In the genomic region with DNA sequence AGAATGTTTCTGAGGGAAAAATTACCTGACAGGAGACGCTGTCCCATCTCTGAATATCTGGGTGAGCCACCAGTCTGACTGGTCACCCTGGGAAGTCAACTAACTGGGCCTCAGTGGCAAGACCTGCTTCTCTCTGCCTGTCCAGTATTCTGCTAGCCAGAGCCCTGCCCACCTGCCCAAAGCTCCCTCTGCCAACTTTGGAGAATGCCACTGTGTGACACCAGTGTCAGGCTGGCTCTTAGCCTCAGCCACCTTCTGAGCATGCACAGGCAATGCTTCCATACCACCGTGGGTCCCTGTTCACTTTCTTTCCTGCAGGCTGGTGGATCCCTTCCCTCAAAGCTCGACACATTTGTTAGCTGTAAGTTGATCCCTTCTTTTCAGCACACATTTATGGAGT, we compare ENCODE assay signal across 18 mouse cellular contexts. TPM values are rescaled to one million over a fixed set of nuclear protein-coding genes. Genes with fewer than 3 reads are reported as not detected.
DNase-seq lines count a peak whose midpoint lies in the region; ATAC-seq and TF ChIP-seq lines count a peak whose summit lies in the region.
"Had no signal": no experiment of that assay in that cellular context is flagged by ENCODE, and none has a peak within 500 bp of the region (broad histone marks: within the 10 kb centered on the region; RNA-seq: fewer than 3 reads in every experiment).

No protein-coding gene starts in this region.

- intact Hi-C loops in gastrocnemius, adult 2 months (cut with DNase I): loop anchor here (5.0 kb wide), 2 partner anchors 47 to 102 kb away; no protein-coding TSS in a partner anchor

- TF ChIP-seq CTCF in gastrocnemius, adult 2 months (IDR thresholded peaks at IDR 0.05): no peak

- no peaks in the 10 kb centered on the region for H3K9me3 ChIP-seq in hindbrain, embryonic 12.5 days (replicated peaks)
- H3K9me3 ChIP-seq in hindbrain, embryonic 11.5 days (ENCODE audit: control insufficient read depth, low read length): no peaks in the 10 kb centered on the region
- H3K9me3 ChIP-seq in embryonic facial prominence, embryonic 14.5 days (ENCODE audit: control insufficient read depth, low read length): no peaks in the 10 kb centered on the region
- H3K9me3 ChIP-seq in limb, embryonic 14.5 days (ENCODE audit: control insufficient read depth, low read length): no peaks in the 10 kb centered on the region
- H3K9me3 ChIP-seq: liver, embryonic 15.5 days had no signal

- H3K4me3 ChIP-seq in gastrocnemius, adult 2 months: no peak overlapping the region
- no peak overlapping the region for H3K4me3 ChIP-seq in hindbrain, embryonic 12.5 days
- no peak overlapping the region for H3K4me3 ChIP-seq in hindbrain, embryonic 11.5 days (ENCODE audit: low read depth, low read length)
- no peak overlapping the region for H3K4me3 ChIP-seq in embryonic facial prominence, embryonic 14.5 days (ENCODE audit: low read depth, low read length)
- no peak overlapping the region for H3K4me3 ChIP-seq in limb, embryonic 14.5 days (replicated peaks; ENCODE audit: low read length)
- H3K4me3 ChIP-seq: heart, adult 2 months; liver, embryonic 15.5 days; myocyte had no signal

- no peak for TF ChIP-seq POLR2A in limb, embryonic 14.5 days (IDR thresholded peaks at IDR 0.05; ENCODE audit: borderline replicate concordance, extremely low read depth, insufficient read depth, insufficient read length)

- no peak for ATAC-seq in hindbrain, embryonic 12.5 days (ENCODE audit: low FRiP score)
- no peak for ATAC-seq in hindbrain, embryonic 11.5 days (ENCODE audit: low FRiP score)
- ATAC-seq in embryonic facial prominence, embryonic 14.5 days (ENCODE audit: low read depth): no peak; the same call in 1 of the 2 replicates
- no peak for ATAC-seq in limb, embryonic 14.5 days (ENCODE audit: low FRiP score, low read depth)
- ATAC-seq: inflammation-experienced regulatory T-cells, adult 6 months; lung, postnatal 0 days had no signal

- no peaks in the 10 kb centered on the region for H3K36me3 ChIP-seq in hindbrain, embryonic 12.5 days
- H3K36me3 ChIP-seq in hindbrain, embryonic 11.5 days (ENCODE audit: control insufficient read depth, insufficient read depth, low read length): no peaks in the 10 kb centered on the region
- H3K36me3 ChIP-seq in embryonic facial prominence, embryonic 14.5 days (ENCODE audit: control insufficient read depth, insufficient read depth, low read length): no peaks in the 10 kb centered on the region
- no peaks in the 10 kb centered on the region for H3K36me3 ChIP-seq in limb, embryonic 14.5 days (ENCODE audit: control insufficient read depth, insufficient read depth, low read length)
- H3K36me3 ChIP-seq: liver, embryonic 15.5 days had no signal

- peak overlapping the region; percentile 75 for H3K27ac ChIP-seq in gastrocnemius, adult 2 months
- H3K27ac ChIP-seq in hindbrain, embryonic 12.5 days: 0 out of 2 replicates have a peak overlapping the region, but pooled peaks have one; percentile 1
- H3K27ac ChIP-seq in hindbrain, embryonic 11.5 days (ENCODE audit: low read depth, low read length): no peak overlapping the region
- H3K27ac ChIP-seq in embryonic facial prominence, embryonic 14.5 days (replicated peaks; ENCODE audit: low read depth, low read length): no peak overlapping the region; the same call in 1 of the 2 replicates
- peak overlapping the region; percentile 15; the same call in 1 of the 2 replicates for H3K27ac ChIP-seq in limb, embryonic 14.5 days (replicated peaks; ENCODE audit: low read depth, low read length)
- H3K27ac ChIP-seq: heart, adult 2 months; liver, embryonic 15.5 days had no signal

- no peaks in the 10 kb centered on the region for H3K27me3 ChIP-seq in hindbrain, embryonic 12.5 days
- H3K27me3 ChIP-seq in hindbrain, embryonic 11.5 days (ENCODE audit: control insufficient read depth, insufficient read depth, low read length): 0 out of 2 replicates have a peak, but pooled peaks cover 3% of the 10 kb centered on the region
- H3K27me3 ChIP-seq in embryonic facial prominence, embryonic 14.5 days (replicated peaks; ENCODE audit: control insufficient read depth, insufficient read depth, low read length): no peaks in the 10 kb centered on the region
- no peaks in the 10 kb centered on the region for H3K27me3 ChIP-seq in limb, embryonic 14.5 days (ENCODE audit: control insufficient read depth, insufficient read depth, low read length)
- H3K27me3 ChIP-seq: liver, embryonic 15.5 days had no signal

- H3K4me1 ChIP-seq in hindbrain, embryonic 12.5 days: peaks cover 20% of the 10 kb centered on the region
- H3K4me1 ChIP-seq in hindbrain, embryonic 11.5 days (replicated peaks; ENCODE audit: control insufficient read depth, insufficient read depth, low read length): no peaks in the 10 kb centered on the region
- peaks cover 31% of the 10 kb centered on the region for H3K4me1 ChIP-seq in embryonic facial prominence, embryonic 14.5 days (ENCODE audit: control insufficient read depth, insufficient read depth, low read length)
- H3K4me1 ChIP-seq in limb, embryonic 14.5 days (ENCODE audit: control insufficient read depth, insufficient read depth, low read length): peaks cover 20% of the 10 kb centered on the region

- DNase-seq in gastrocnemius, adult 2 months: no peak
- DNase-seq in gastrocnemius, postnatal 10 days: no peak
- DNase-seq in hindbrain, embryonic 11.5 days (ENCODE audit: low spot score): no peak
- no peak for DNase-seq in embryonic facial prominence, embryonic 14.5 days (ENCODE audit: low spot score)
- DNase-seq in limb, embryonic 14.5 days (ENCODE audit: low spot score): no peak
- no peak for DNase-seq in lung, postnatal 14 days
- no peak for DNase-seq in frontal cortex, postnatal 14 days (ENCODE audit: low spot score in 2 of 2)
- DNase-seq: gastrocnemius, postnatal 14 days; heart, adult 2 months; kidney, adult 8-10 months; kidney, postnatal 25 days; midbrain, embryonic 14.5 days; thymus, postnatal 4 days had no signal

- H3K9ac ChIP-seq in hindbrain, embryonic 12.5 days: no peak overlapping the region
- H3K9ac ChIP-seq in hindbrain, embryonic 11.5 days (ENCODE audit: low read depth, low read length): no peak overlapping the region
- H3K9ac ChIP-seq in embryonic facial prominence, embryonic 14.5 days (ENCODE audit: low read depth, low read length): 0 out of 2 replicates have a peak overlapping the region, but pooled peaks have one; percentile 1
- H3K9ac ChIP-seq in limb, embryonic 14.5 days (ENCODE audit: low read depth, low read length, severe bottlenecking): no peak overlapping the region
- H3K9ac ChIP-seq: liver, embryonic 15.5 days had no signal

- WGBS in hindbrain, embryonic 12.5 days: 71% methylated on average over 3 of the region's 3 CpGs
- WGBS in hindbrain, embryonic 11.5 days: 55% methylated on average over 3 of the region's 3 CpGs
- WGBS in embryonic facial prominence, embryonic 14.5 days: 34% methylated on average over 3 of the region's 3 CpGs
- WGBS in limb, embryonic 14.5 days: 41% methylated on average over 3 of the region's 3 CpGs

- no peak overlapping the region for H3K4me2 ChIP-seq in hindbrain, embryonic 12.5 days (replicated peaks)
- no peak overlapping the region for H3K4me2 ChIP-seq in hindbrain, embryonic 11.5 days (replicated peaks; ENCODE audit: low read depth, low read length)
- no peak overlapping the region for H3K4me2 ChIP-seq in embryonic facial prominence, embryonic 14.5 days (ENCODE audit: low read depth, low read length)
- no peak overlapping the region for H3K4me2 ChIP-seq in limb, embryonic 14.5 days (replicated peaks; ENCODE audit: low read depth, low read length, severe bottlenecking)
- H3K4me2 ChIP-seq: liver, embryonic 15.5 days had no signal

RNA-seq across cellular contexts. Expression of a gene that starts 54.7 kb away (rescaled TPM):
- 1 to 10 TPM; 2.0 to 5.4 TPM for total RNA-seq in gastrocnemius, adult 2 months (2021)
- 1 to 10 TPM; 6.3 to 8.1 TPM for total RNA-seq in gastrocnemius, postnatal 10 days (2021)
- 44.5 and 54.3 TPM in 2 replicates for polyA plus RNA-seq in hindbrain, embryonic 12.5 days (2016; fragmentation: Nextera tagmentation; extraction: Ambion mirVana)
- polyA plus RNA-seq in hindbrain, embryonic 11.5 days (2014; fragmentation: Nextera tagmentation; extraction: Ambion mirVana): 30.1 and 33.4 TPM in 2 replicates
- 62.9 and 75.4 TPM in 2 replicates for polyA plus RNA-seq in embryonic facial prominence, embryonic 14.5 days (2014; fragmentation: Nextera tagmentation; extraction: Ambion mirVana)
- 111 and 146 TPM in 2 replicates for polyA plus RNA-seq in limb, embryonic 14.5 days (2012; rRNA removed)
- polyA plus RNA-seq in limb, embryonic 14.5 days (2014; fragmentation: Nextera tagmentation; extraction: Ambion mirVana): 102 and 116 TPM in 2 replicates

Comparison
In these comparisons a context has a peak if more than half of its experiments do, and no peak if none do; other contexts are left out.
1. H3K27ac ChIP-seq: peak in gastrocnemius, adult 2 months (single experiment), hindbrain, embryonic 12.5 days (single experiment) and limb, embryonic 14.5 days (single experiment); none in hindbrain, embryonic 11.5 days (single experiment) and embryonic facial prominence, embryonic 14.5 days (single experiment).